Mouse (Mus musculus) erythroblast, embryonic 14.5 days (primary cell): ENCODE results near the gene Mmel1. TPM values are rescaled to one million over a fixed set of nuclear protein-coding genes. Genes with fewer than 3 reads are reported as not detected.

ENCODE experiments used
- H3K27me3 ChIP-seq: 2 replicates; pipeline ENCODE4 v1.6.1; 2012; ENCODE audit warnings: inconsistent platforms; ENCODE audit not compliant: control insufficient read depth
- H3K36me3 ChIP-seq: 2 replicates; pipeline ENCODE4 v1.6.1; 2012; ENCODE audit warnings: mild to moderate bottlenecking, inconsistent platforms; ENCODE audit not compliant: control insufficient read depth
- H3K4me1 ChIP-seq: 2 replicates; pipeline ENCODE4 v1.6.1; 2012; ENCODE audit warnings: inconsistent platforms; ENCODE audit not compliant: control insufficient read depth
- H3K4me3 ChIP-seq: replicated peaks from 2 replicates; pipeline ENCODE3; 2012; ENCODE audit warnings: moderate library complexity, mild to moderate bottlenecking, inconsistent platforms
- H3K9me3 ChIP-seq: 2 replicates; pipeline ENCODE4 v1.6.1; 2012; ENCODE audit warnings: low read length, inconsistent platforms, mixed read lengths; ENCODE audit not compliant: control insufficient read depth
- GATA1 ChIP-seq: IDR thresholded peaks from 2 replicates; pipeline ENCODE4 v1.6.1; 2012; ENCODE audit warnings: low read length, inconsistent platforms, mixed read lengths
- TAL1 ChIP-seq: IDR thresholded peaks from 3 replicates; pipeline ENCODE4 v1.6.1; 2012; ENCODE audit warnings: low read length, inconsistent platforms, mixed read lengths
- polyA plus RNA-seq: library from polyadenylated mRNA; stranded (reverse); fragments of >175 nt; gene quantifications from 2 replicates; pipeline ENCODE4 v1.2.3, GENCODE M21; 2012

The Mmel1 gene
- polyA plus RNA-seq, 1 experiment, result 0.27 TPM

- no peak overlapping the region for H3K4me3 ChIP-seq
- TF ChIP-seq TAL1 (no peak), GATA1 (no peak)
- H3K27me3 ChIP-seq, result no peaks in the 10 kb centered on the region
- no peaks in the 10 kb centered on the region for H3K4me1 ChIP-seq
- H3K9me3 ChIP-seq, result no peaks in the 10 kb centered on the region
- no peaks in the 10 kb centered on the region for H3K36me3 ChIP-seq
These were observed 30.0 kb upstream of the Mmel1 start for GRCm38 (mm10) chr4:154839406-154839805.

DNA sequence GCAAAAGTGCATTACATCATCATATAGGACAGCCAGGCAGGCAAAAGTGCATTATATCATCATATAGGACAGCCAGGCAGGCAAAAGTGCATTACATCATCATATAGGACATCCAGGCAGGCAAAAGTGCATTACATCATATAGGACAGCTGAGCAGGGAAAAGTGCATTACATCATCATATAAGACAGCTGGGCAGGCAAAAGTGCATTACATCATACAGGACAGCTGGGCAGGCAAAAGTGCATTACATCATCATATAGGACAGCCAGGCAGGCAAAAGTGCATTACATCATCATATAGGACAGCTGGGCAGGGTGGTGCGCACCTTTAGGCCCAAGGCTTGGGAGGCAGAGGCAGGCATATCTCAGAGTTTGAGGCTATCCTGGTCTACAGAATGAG is 16.7 kb upstream of the Mmel1 start:
- no peak overlapping the region for H3K4me3 ChIP-seq
- peaks cover 41% of the 10 kb centered on the region for H3K27me3 ChIP-seq
- no peaks in the 10 kb centered on the region for H3K36me3 ChIP-seq
- H3K4me1 ChIP-seq, result peaks cover 5% of the 10 kb centered on the region
- peaks cover 5% of the 10 kb centered on the region; the same call in 1 of the 2 replicates for H3K9me3 ChIP-seq
- TF ChIP-seq TAL1, result no peak
- no peak for TF ChIP-seq GATA1

- H3K9me3 ChIP-seq, result peaks cover 5% of the 10 kb centered on the region; the same call in 1 of the 2 replicates
- H3K27me3 ChIP-seq, result peaks cover 48% of the 10 kb centered on the region
- no peak for TF ChIP-seq GATA1
- no peak for TF ChIP-seq TAL1
- no peaks in the 10 kb centered on the region for H3K36me3 ChIP-seq
- no peak overlapping the region for H3K4me3 ChIP-seq
- peaks cover 5% of the 10 kb centered on the region for H3K4me1 ChIP-seq
These were observed 15.5 kb upstream of the Mmel1 start for GRCm38 (mm10) chr4:154853881-154854280.

DNA sequence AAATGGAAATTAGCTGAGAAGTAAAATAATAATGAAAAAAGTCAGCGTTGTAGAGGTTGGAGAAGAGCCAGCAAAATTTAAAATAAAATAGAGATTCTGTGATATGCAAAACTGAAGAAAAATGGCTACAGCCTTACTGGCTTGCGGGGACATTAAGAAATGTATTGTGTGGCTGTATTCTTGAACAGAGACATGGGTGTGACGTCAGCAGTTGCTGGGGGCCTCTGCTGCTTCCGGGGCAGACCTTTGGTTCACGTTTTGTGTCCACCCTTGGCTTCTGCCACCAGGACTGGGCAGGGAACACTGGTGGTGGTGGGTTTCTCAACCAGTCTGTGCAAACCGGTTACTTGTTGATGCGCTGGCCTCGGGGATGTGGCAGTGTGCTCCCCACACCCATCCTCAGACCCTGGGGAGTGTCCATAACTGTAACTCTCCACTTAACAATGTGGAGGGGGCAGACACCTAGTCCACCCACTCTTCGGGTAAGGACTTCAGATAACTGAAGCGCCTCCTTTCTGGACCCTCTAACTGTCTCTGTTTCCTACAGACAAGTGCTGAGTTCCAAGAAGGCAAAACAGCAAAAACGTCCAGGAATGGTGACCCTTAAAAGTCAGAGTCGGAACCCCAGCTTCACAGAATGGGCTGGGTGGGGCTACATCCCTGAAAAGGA is 14.6 kb upstream of the Mmel1 start:
- H3K4me1 ChIP-seq, result peaks cover 5% of the 10 kb centered on the region
- TF ChIP-seq GATA1, result no peak
- TF ChIP-seq TAL1, result no peak
- peaks cover 51% of the 10 kb centered on the region for H3K27me3 ChIP-seq
- H3K4me3 ChIP-seq, result no peak overlapping the region
- H3K9me3 ChIP-seq, result peaks cover 5% of the 10 kb centered on the region; the same call in 1 of the 2 replicates
- no peaks in the 10 kb centered on the region for H3K36me3 ChIP-seq

DNA sequence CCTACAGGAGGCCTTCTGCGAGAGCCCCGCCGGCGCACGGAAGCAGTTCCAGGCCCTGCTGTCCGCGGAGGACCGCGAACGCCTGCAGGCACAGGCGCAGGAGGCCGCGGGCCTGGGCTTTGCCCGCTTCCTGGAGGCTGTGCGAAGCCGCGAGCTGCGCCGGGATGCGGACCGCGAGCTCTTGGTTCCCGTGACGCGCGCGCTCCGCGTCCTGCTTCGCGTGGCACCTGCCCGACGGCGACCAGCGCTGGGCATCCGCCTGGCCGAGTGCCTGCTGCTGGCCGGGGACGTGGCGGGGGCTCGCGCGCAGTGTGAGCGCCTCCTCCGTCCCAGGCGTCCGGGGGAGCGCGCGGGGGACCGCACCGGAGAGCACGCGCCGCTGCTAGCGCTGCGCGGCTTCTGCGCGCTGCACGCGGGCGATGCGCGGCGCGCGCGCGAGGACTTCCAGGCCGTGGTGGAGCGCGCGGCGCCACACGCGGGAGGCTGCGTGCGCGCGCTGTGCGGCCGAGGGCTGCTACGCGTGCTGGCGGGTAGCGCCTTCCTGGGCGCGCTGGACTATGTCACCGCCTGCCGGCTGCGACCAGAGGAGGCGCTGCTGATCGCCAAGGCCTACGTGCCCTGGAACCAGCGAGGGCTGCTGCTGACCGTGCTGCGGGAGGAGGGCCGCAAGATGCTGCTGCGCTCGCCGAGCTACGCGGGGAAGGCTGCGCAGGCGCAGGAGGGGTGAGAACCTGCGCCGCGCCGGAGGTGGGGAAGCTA is 13.5 kb upstream of the Mmel1 start:
- no peaks in the 10 kb centered on the region for H3K36me3 ChIP-seq
- H3K4me3 ChIP-seq, result peak overlapping the region; percentile 12
- peaks cover 5% of the 10 kb centered on the region; the same call in 1 of the 2 replicates for H3K9me3 ChIP-seq
- TF ChIP-seq TAL1 (no peak), GATA1 (no peak)
- H3K27me3 ChIP-seq, result peaks cover 51% of the 10 kb centered on the region
- H3K4me1 ChIP-seq, result peaks cover 5% of the 10 kb centered on the region

DNA sequence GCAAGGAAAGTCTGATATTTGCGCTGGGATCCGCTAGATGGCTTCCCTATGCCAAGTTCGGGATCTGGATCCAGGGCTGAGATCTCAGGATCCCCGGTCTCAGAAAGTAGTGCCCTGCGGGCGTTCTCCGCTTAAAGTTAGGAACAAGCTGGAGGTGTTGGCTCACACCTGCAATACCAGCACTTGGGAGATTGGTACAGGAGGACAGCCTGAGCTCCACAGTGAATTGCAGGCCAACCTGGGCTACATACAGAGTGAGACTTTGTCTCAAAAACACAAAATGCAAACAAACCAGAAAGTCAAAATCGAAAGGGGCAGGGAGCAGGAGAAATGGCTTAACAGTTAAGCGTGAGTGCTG is 12.9 kb upstream of the Mmel1 start:
- H3K27me3 ChIP-seq, result peaks cover 51% of the 10 kb centered on the region
- peaks cover 5% of the 10 kb centered on the region for H3K4me1 ChIP-seq
- H3K9me3 ChIP-seq, result peaks cover 5% of the 10 kb centered on the region; the same call in 1 of the 2 replicates
- no peak overlapping the region for H3K4me3 ChIP-seq
- no peak for TF ChIP-seq GATA1
- TF ChIP-seq TAL1, result no peak
- H3K36me3 ChIP-seq, result no peaks in the 10 kb centered on the region

DNA sequence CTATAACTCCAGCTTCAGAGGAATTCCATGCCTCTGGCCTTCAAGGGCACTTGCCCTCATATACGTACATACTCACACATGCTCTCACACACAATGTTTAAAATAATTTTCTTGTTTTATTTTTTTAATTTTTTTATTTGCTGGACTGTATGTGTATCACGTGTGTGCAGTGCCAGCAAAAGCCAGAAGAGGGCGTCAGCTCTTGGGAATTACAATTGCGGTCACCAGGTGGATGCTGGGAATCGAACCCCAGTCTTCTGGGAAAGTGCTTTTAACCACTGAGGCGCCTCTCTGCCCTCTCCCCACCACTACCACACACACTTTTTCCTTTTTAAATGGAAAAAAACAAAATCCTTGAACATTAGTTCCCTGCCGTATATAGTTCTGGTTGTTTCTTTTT is 12.5 kb upstream of the Mmel1 start:
- Histone ChIP-seq H3K4me1 (peaks cover 5% of the 10 kb centered on the region), H3K27me3 (peaks cover 51% of the 10 kb centered on the region), H3K36me3 (no peaks in the 10 kb centered on the region), H3K4me3 (no peak overlapping the region), H3K9me3 (peaks cover 5% of the 10 kb centered on the region; the same call in 1 of the 2 replicates)
- TF ChIP-seq TAL1 (no peak), GATA1 (no peak)

- H3K36me3 ChIP-seq, result no peaks in the 10 kb centered on the region
- H3K9me3 ChIP-seq, result peaks cover 5% of the 10 kb centered on the region; the same call in 1 of the 2 replicates
- H3K4me3 ChIP-seq, result no peak overlapping the region
- peaks cover 5% of the 10 kb centered on the region for H3K4me1 ChIP-seq
- TF ChIP-seq TAL1, result no peak
- TF ChIP-seq GATA1, result no peak
- H3K27me3 ChIP-seq, result peaks cover 51% of the 10 kb centered on the region
These were observed 11.8 kb upstream of the Mmel1 start for GRCm38 (mm10) chr4:154857366-154858240.
